Mouse (Mus musculus) ovary, postnatal 14 days (tissue): ENCODE data around the gene Rffl.
"Not testable (repeated sequence)": the region's sequence is repeated elsewhere in the genome, so short reads cannot be mapped to it uniquely, and the experiment has no call there.

Source experiments
- DNase-seq: peaks from one replicate; pipeline ENCODE4 v3.0.0; 2022; ENCODE audit warnings: low spot score

The Rffl gene

GRCm38 (mm10) chr11:82845415-82846078 lies 25.5 kb downstream of the Rffl start:
- DNase-seq: peak; percentile 45

DNA sequence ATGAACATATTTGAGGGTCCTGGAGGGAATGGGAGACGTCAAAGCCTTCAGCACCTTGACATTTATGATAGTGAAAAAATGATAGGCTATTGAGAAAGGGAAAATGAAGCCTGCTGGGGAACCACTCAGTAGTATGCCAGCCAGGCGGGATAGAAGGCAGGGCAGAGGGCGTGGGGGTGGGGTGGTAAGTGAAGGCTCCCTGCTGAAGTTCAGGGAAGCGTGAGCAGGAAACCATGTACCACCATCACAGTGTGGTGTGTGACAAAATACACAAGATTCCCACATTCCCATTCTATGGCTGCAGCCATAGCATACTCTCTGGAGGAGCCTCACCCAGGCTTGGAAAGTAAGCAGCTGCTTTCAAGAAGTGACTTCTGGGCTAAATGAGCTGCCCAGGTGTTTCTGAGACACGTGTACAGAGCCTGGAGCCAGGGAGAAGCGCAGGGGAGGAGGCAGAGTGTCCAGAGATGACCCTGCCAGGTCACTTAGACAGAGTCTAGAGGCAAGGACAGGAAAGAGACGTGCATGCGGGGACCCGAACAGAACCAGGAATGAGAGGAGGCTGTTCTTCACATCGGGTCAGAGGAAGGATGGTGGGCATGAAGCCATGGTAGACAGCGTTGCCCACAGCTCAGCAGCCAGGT lies 26.1 kb downstream of the Rffl start:
- DNase-seq: no peak

- no peak for DNase-seq
Observed at GRCm38 (mm10) chr11:82838511-82838910, 32.5 kb downstream of the Rffl start.

- no peak for DNase-seq
Observed at GRCm38 (mm10) chr11:82837848-82838247, 33.2 kb downstream of the Rffl start.

- no peak for DNase-seq
Observed at GRCm38 (mm10) chr11:82837192-82837591, 33.8 kb downstream of the Rffl start.

DNA sequence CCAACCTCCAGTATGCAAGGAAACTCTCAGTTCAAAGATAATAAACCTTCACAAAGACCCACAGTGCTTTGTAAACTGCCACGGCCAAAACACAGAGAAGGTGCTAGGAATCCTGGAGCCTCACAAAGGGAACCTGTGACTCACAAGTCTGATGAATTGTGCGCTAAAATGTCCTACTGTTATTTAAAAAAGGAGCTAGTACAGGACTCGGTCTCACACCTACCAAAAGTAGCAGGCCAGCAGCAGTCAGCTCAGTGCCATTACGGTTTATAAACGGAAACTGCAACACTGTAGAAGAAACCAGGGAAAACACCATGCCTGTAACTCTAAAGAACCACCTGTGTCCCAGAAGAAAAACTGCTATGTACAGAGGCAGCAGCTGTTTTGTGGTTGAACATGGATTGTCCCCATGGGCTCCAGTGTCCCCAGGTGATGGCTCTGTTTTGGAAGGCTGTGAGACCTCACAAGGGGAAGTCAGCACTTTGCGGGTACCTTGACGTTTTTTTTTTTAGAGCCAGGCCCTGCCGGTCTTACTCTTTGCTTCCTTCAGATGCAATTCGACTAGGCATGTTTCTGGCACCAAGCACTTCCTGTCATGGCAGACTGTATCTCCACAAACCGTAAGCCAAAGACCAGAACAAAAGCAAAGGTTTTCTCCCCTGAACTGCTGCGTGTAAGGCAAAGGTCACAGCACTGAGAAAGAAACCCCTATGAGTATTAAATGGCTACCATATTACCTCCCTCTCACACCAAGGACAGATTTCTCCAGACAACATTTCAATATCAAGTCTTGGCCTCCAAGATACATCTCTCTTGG lies 35.2 kb downstream of the Rffl start:
- DNase-seq: no peak

DNA sequence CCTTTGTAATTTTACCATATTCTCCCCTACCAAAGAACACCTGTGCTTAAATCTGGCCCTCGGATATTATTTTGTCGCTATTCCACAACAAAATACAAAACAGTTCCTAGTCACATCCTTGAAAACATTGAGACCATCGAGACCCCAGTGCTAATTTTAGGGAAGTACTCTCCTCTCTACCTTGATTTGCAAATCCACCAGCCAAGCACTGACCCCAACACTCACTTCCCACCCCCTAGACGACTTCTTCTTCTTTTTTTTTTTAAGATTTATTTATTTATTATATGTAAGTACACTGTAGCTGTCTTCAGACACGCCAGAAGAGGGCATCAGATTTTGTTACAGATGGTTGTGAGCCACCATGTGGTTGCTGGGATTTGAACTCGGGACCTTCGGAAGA lies 36.7 kb downstream of the Rffl start:
- not testable (repeated sequence) for DNase-seq

DNA sequence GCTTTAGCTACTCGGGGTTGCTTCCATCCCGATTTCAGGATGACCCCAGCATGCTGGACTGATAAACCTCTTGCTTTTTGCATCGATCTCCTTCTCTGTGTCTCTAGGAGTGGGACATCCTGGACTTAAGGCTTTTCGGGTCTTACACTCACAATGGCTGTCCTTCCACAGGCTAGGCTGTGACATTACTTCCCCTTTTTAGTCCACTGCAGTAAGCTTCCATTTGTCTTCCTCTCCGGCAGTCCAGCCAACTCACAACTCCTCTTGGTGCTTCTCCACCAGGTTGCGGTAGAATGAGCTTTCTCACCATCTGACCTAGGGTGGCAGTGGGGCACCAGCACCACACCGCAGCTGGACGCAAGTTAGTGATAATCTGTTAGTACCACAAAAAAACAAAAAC lies 37.1 kb downstream of the Rffl start:
- DNase-seq: no peak

- not testable (repeated sequence) for DNase-seq
Observed at GRCm38 (mm10) chr11:82832402-82832801, 38.6 kb downstream of the Rffl start.

- no peak for DNase-seq
Observed at GRCm38 (mm10) chr11:82831008-82831893, 39.8 kb downstream of the Rffl start.

- DNase-seq: no peak
Observed at GRCm38 (mm10) chr11:82826818-82827217, 44.2 kb downstream of the Rffl start.

DNA sequence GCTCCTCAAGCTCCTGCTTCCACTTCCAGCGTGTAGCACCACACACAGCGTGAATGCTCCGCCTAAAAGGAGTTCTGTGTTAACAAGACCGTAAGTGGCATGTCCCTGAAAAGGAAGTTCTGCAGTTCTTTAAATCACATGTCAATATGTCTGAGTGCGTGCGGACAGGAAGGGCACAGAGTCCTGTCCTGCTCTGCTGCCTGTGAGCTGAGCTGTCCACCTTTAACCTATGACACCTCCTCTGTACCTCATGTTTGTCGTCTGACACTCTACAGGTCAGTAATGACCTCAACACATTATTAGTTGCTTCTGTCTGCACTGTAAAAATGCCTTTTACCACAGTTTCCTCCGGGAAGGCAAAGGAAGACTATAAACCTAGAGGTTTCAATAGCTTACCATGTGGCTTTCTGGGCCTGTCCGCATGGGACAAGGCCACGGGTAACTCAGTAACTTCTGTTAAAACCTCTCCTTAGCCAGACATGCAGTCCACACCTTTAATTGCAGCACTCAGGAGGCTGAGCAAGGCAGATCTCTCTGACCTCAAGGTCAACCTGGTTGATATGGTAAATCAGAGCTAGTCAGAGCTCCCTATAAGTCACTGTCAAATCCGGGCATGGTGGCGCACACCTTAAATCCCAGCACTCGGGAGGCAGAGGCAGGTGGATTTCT lies 50.1 kb downstream of the Rffl start:
- DNase-seq: no peak

- peak; percentile 34 for DNase-seq
Observed at GRCm38 (mm10) chr11:82819350-82819749, 51.7 kb downstream of the Rffl start.

- no peak for DNase-seq
Observed at GRCm38 (mm10) chr11:82808485-82808884, 62.5 kb downstream of the Rffl start.

DNA sequence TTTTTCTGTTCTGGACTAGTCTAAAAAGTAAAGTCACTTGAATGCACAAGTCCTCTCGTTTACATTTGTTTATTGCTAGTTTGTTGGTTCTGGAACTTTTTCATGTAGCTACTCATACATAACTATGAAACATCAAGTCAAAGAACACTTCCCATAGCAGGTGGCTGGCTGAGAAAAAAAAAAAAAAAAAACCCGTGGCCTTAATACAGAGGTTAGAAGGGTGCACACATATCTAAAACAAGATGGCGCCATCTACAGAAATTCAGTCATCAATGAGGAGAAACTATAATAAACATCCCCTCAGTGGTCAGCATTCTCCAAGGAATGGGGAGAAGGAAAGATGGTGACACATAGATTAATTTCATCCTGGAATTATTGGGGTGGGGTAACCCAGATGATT lies 63.6 kb downstream of the Rffl start:
- no peak for DNase-seq

- DNase-seq: no peak
Observed at GRCm38 (mm10) chr11:82806656-82807055, 64.4 kb downstream of the Rffl start.

- DNase-seq: no peak
Observed at GRCm38 (mm10) chr11:82783453-82783852, 87.6 kb downstream of the Rffl start.

GRCm38 (mm10) chr11:82782197-82782596 lies 88.8 kb downstream of the Rffl start:
- DNase-seq: no peak

GRCm38 (mm10) chr11:82780983-82781903 lies 89.8 kb downstream of the Rffl start, which contains the start of gene Lig3:
Gene Lig3, plus strand, starts transcription at chr11:82781108.
- DNase-seq: peak; percentile 89

DNA sequence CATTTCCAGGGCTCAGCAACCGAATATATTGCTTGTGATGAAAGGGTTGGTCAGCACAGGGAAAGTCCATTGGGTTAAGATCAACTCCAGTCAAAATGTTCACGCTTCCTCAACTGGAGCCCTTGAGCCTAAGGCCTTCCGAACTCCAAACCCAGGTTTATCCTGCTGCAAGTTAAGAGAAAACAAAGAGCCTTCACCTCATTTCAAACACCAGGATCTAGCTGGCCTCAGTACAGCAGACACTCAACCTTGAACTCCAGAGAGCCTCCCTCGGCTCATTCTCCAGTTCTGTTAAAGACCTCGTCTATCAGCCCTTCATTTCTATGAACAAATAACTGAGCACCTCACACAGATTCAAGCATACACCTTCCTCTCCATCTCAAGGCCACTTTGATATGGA lies 90.9 kb downstream of the Rffl start:
- no peak for DNase-seq
